Mouse (Mus musculus): ENCODE results near the gene H2-Ob. TPM values are rescaled to one million over a fixed set of nuclear protein-coding genes. Genes with fewer than 3 reads are reported as not detected.
A peak's percentile ranks its signal among the peaks of the same experiment; 100 is the strongest.

H2-Ob gene
- polyA plus RNA-seq (2012; rRNA removed), result 2.3 and 15.1 TPM in 2 replicates

- Histone ChIP-seq H3K27ac (ENCODE audit: insufficient read depth, low read depth, low read length) (peak within 1 kb of the TSS; percentile 93), H3K4me3 (ENCODE audit: insufficient read depth, low read depth, low read length) (no peak within 1 kb of the TSS), H3K4me1 (ENCODE audit: control insufficient read depth, insufficient read depth, low read length) (no peaks in the 10 kb centered on the region), H3K36me3 (ENCODE audit: control insufficient read depth, insufficient read depth, low read length) (no peaks in the 10 kb centered on the region), H3K27me3 (replicated peaks; ENCODE audit: control insufficient read depth, insufficient read depth, low read length) (no peaks in the 10 kb centered on the region)
- TF ChIP-seq CTCF (conservative IDR thresholded peaks at IDR 0.05; ENCODE audit: insufficient read depth, insufficient read length, low read depth, low read length) (no peak), POLR2A (IDR thresholded peaks at IDR 0.05; ENCODE audit: low read depth, low read length) (no peak)
- peak; percentile 75 for DNase-seq
- WGBS, result 56% methylated on average over 3 of the region's 3 CpGs
Measured at GRCm38 (mm10) chr17:34238706-34239105, at the start of gene H2-Ob. H2-Ob (plus strand) TSS chr17:34238903.

GRCm38 (mm10) chr17:34188986-34189385, 49.7 kb upstream of the H2-Ob start:
- H3K4me3 ChIP-seq (ENCODE audit: insufficient read depth, low read depth, low read length), result no peak overlapping the region
- no peaks in the 10 kb centered on the region for H3K36me3 ChIP-seq (ENCODE audit: control insufficient read depth, insufficient read depth, low read length)
- WGBS, result 83% methylated on average over 6 of the region's 6 CpGs
- H3K27ac ChIP-seq (ENCODE audit: insufficient read depth, low read depth, low read length), result no peak overlapping the region
- DNase-seq, result no peak
- H3K27me3 ChIP-seq (replicated peaks; ENCODE audit: control insufficient read depth, insufficient read depth, low read length), result no peaks in the 10 kb centered on the region
- H3K4me1 ChIP-seq (ENCODE audit: control insufficient read depth, insufficient read depth, low read length), result no peaks in the 10 kb centered on the region
- TF ChIP-seq POLR2A (IDR thresholded peaks at IDR 0.05; ENCODE audit: low read depth, low read length) (no peak), CTCF (conservative IDR thresholded peaks at IDR 0.05; ENCODE audit: insufficient read depth, insufficient read length, low read depth, low read length) (no peak)

- Histone ChIP-seq H3K27ac (ENCODE audit: insufficient read depth, low read depth, low read length) (no peak overlapping the region), H3K27me3 (replicated peaks; ENCODE audit: control insufficient read depth, insufficient read depth, low read length) (no peaks in the 10 kb centered on the region), H3K4me1 (ENCODE audit: control insufficient read depth, insufficient read depth, low read length) (no peaks in the 10 kb centered on the region), H3K36me3 (ENCODE audit: control insufficient read depth, insufficient read depth, low read length) (no peaks in the 10 kb centered on the region), H3K4me3 (ENCODE audit: insufficient read depth, low read depth, low read length) (no peak overlapping the region)
- DNase-seq, result no peak
- TF ChIP-seq CTCF (conservative IDR thresholded peaks at IDR 0.05; ENCODE audit: insufficient read depth, insufficient read length, low read depth, low read length) (no peak), POLR2A (IDR thresholded peaks at IDR 0.05; ENCODE audit: low read depth, low read length) (no peak)
- WGBS, result 51% methylated on average over 16 of the region's 16 CpGs
Measured at GRCm38 (mm10) chr17:34192852-34193251, 45.9 kb upstream of the H2-Ob start.

DNA sequence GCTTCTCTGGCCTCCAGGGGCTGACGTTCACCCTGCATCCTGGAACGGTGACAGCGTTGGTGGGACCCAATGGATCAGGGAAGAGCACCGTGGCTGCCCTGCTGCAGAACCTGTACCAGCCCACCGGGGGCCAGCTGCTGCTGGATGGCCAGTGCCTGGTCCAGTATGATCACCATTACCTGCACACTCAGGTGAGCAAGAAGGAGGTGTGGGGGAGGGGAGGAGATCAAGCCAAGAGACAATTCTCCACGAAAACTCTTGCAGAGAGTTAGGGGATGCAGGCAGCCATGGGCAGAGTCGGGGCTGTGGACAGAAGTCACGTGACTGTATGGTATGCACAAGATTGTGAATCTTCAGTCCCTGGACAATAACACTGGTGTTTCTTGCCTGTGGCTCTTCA, 45.2 kb upstream of the H2-Ob start:
- Histone ChIP-seq H3K27me3 (replicated peaks; ENCODE audit: control insufficient read depth, insufficient read depth, low read length) (no peaks in the 10 kb centered on the region), H3K4me3 (ENCODE audit: insufficient read depth, low read depth, low read length) (no peak overlapping the region), H3K36me3 (ENCODE audit: control insufficient read depth, insufficient read depth, low read length) (no peaks in the 10 kb centered on the region), H3K27ac (ENCODE audit: insufficient read depth, low read depth, low read length) (no peak overlapping the region), H3K4me1 (ENCODE audit: control insufficient read depth, insufficient read depth, low read length) (no peaks in the 10 kb centered on the region)
- TF ChIP-seq POLR2A (IDR thresholded peaks at IDR 0.05; ENCODE audit: low read depth, low read length), result no peak
- TF ChIP-seq CTCF (conservative IDR thresholded peaks at IDR 0.05; ENCODE audit: insufficient read depth, insufficient read length, low read depth, low read length), result no peak
- 63% methylated on average over 8 of the region's 8 CpGs for WGBS
- DNase-seq, result no peak

DNA sequence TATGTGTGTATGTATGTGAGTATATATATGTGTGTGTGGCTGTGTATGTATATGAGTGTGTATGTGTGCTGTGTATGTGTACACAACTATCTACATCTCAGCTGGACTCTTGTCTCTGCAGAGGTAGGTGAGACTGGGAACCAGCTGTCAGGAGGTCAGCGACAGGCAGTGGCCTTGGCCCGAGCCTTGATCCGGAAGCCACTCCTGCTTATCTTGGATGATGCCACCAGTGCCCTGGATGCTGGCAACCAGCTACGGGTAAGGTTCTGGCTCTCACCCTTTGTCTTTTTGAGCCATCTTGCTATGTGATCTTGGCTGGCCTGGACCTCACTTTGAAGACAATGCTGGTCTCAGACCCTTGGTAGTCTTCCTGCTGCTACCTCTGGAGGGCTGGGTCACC, 44.0 kb upstream of the H2-Ob start:
- no peak for DNase-seq
- TF ChIP-seq CTCF (conservative IDR thresholded peaks at IDR 0.05; ENCODE audit: insufficient read depth, insufficient read length, low read depth, low read length) (no peak), POLR2A (IDR thresholded peaks at IDR 0.05; ENCODE audit: low read depth, low read length) (no peak)
- H3K27ac ChIP-seq (ENCODE audit: insufficient read depth, low read depth, low read length), result no peak overlapping the region
- no peaks in the 10 kb centered on the region for H3K4me1 ChIP-seq (ENCODE audit: control insufficient read depth, insufficient read depth, low read length)
- 96% methylated on average over 4 of the region's 4 CpGs for WGBS
- no peaks in the 10 kb centered on the region for H3K27me3 ChIP-seq (replicated peaks; ENCODE audit: control insufficient read depth, insufficient read depth, low read length)
- no peak overlapping the region for H3K4me3 ChIP-seq (ENCODE audit: insufficient read depth, low read depth, low read length)
- H3K36me3 ChIP-seq (ENCODE audit: control insufficient read depth, insufficient read depth, low read length), result no peaks in the 10 kb centered on the region

DNA sequence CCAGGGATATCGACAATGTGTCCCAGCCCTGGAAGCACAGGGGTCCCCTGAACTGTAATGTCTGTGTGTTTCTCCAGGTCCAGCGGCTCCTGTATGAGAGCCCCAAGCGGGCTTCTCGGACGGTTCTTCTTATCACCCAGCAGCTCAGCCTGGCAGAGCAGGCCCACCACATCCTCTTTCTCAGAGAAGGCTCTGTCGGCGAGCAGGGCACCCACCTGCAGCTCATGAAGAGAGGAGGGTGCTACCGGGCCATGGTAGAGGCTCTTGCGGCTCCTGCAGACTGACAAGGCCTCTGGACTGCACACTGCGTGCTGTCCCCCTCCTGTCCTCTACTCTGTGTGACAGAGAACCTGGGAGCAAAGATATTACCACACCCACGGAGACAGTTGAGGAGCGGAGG, 42.2 kb upstream of the H2-Ob start:
- H3K27ac ChIP-seq (ENCODE audit: insufficient read depth, low read depth, low read length), result no peak overlapping the region
- H3K36me3 ChIP-seq (ENCODE audit: control insufficient read depth, insufficient read depth, low read length), result no peaks in the 10 kb centered on the region
- H3K4me1 ChIP-seq (ENCODE audit: control insufficient read depth, insufficient read depth, low read length), result no peaks in the 10 kb centered on the region
- H3K27me3 ChIP-seq (replicated peaks; ENCODE audit: control insufficient read depth, insufficient read depth, low read length), result no peaks in the 10 kb centered on the region
- no peak for DNase-seq
- TF ChIP-seq POLR2A (IDR thresholded peaks at IDR 0.05; ENCODE audit: low read depth, low read length), result no peak
- no peak for TF ChIP-seq CTCF (conservative IDR thresholded peaks at IDR 0.05; ENCODE audit: insufficient read depth, insufficient read length, low read depth, low read length)
- 73% methylated on average over 12 of the region's 12 CpGs for WGBS
- no peak overlapping the region for H3K4me3 ChIP-seq (ENCODE audit: insufficient read depth, low read depth, low read length)

GRCm38 (mm10) chr17:34196941-34197894, 41.5 kb upstream of the H2-Ob start, which contains the start of gene Psmb8:
Psmb8 (plus strand) TSS chr17:34197721.
- Histone ChIP-seq H3K36me3 (ENCODE audit: control insufficient read depth, insufficient read depth, low read length) (no peaks in the 10 kb centered on the region), H3K27ac (ENCODE audit: insufficient read depth, low read depth, low read length) (peak within 1 kb of the TSS; percentile 26), H3K27me3 (replicated peaks; ENCODE audit: control insufficient read depth, insufficient read depth, low read length) (no peaks in the 10 kb centered on the region), H3K4me3 (ENCODE audit: insufficient read depth, low read depth, low read length) (peak within 1 kb of the TSS; percentile 67), H3K4me1 (ENCODE audit: control insufficient read depth, insufficient read depth, low read length) (no peaks in the 10 kb centered on the region)
- 12% methylated on average over 41 of the region's 41 CpGs for WGBS
- DNase-seq, result peak; percentile 95
- no peak for TF ChIP-seq CTCF (conservative IDR thresholded peaks at IDR 0.05; ENCODE audit: insufficient read depth, insufficient read length, low read depth, low read length)
- TF ChIP-seq POLR2A (IDR thresholded peaks at IDR 0.05; ENCODE audit: low read depth, low read length), result no peak

All from kidney, adult 2 months (tissue).